Mouse (Mus musculus) gastrocnemius, postnatal 4 days (tissue): ENCODE data around the gene Il22ra2. TPM values are rescaled to one million over a fixed set of nuclear protein-coding genes. Genes with fewer than 3 reads are reported as not detected.
"Not testable (repeated sequence)": the region's sequence is repeated elsewhere in the genome, so short reads cannot be mapped to it uniquely, and the experiment has no call there.

Experiments
- DNase-seq, 2 experiments: peaks; one replicate each; pipeline ENCODE4 v3.0.0; 2021 to 2022; ENCODE audit warnings: low spot score in 2 of 2, mixed read lengths in 2 of 2
- total RNA-seq, 2 experiments: library from RNA; stranded (reverse); gene quantifications; 2 replicates each; pipeline ENCODE4 v1.2.3; 2021

Il22ra2 gene
- total RNA-seq, 2 experiments from 2014 or later, result not detected

- no peak for DNase-seq
These were observed 21.7 kb upstream of the Il22ra2 start for GRCm38 (mm10) chr10:19600093-19600420.

- not testable (repeated sequence) for DNase-seq
These were observed 20.3 kb upstream of the Il22ra2 start for GRCm38 (mm10) chr10:19601502-19601901.

GRCm38 (mm10) chr10:19603231-19603630, 18.6 kb upstream of the Il22ra2 start:
- DNase-seq, result no peak

GRCm38 (mm10) chr10:19609125-19609524, 12.7 kb upstream of the Il22ra2 start:
- DNase-seq, result no peak

GRCm38 (mm10) chr10:19611616-19612015, 10.2 kb upstream of the Il22ra2 start:
- no peak for DNase-seq

GRCm38 (mm10) chr10:19613111-19613753, 8.6 kb upstream of the Il22ra2 start:
- DNase-seq, result peak in 1 of 2 experiments; percentile 20

GRCm38 (mm10) chr10:19619736-19620135, 2.1 kb upstream of the Il22ra2 start:
- no peak for DNase-seq

- DNase-seq, result no peak
These were observed 2.8 kb downstream of the Il22ra2 start for GRCm38 (mm10) chr10:19624617-19625016.

GRCm38 (mm10) chr10:19627342-19627741, 5.5 kb downstream of the Il22ra2 start:
- DNase-seq, result no peak

- DNase-seq, result no peak
These were observed 6.0 kb downstream of the Il22ra2 start for GRCm38 (mm10) chr10:19627748-19628147.

GRCm38 (mm10) chr10:19631616-19632195, 9.9 kb downstream of the Il22ra2 start:
- no peak for DNase-seq

GRCm38 (mm10) chr10:19638851-19639250, 17.1 kb downstream of the Il22ra2 start:
- DNase-seq, result no peak

GRCm38 (mm10) chr10:19639630-19640029, 17.8 kb downstream of the Il22ra2 start:
- DNase-seq, result no peak

GRCm38 (mm10) chr10:19645119-19645518, 23.3 kb downstream of the Il22ra2 start:
- DNase-seq, result no peak

GRCm38 (mm10) chr10:19657426-19657825, 35.6 kb downstream of the Il22ra2 start:
- DNase-seq, result no peak

GRCm38 (mm10) chr10:19659953-19660352, 38.2 kb downstream of the Il22ra2 start:
- no peak for DNase-seq

- DNase-seq, result no peak
These were observed 47.2 kb downstream of the Il22ra2 start for GRCm38 (mm10) chr10:19668973-19669372.

- no peak for DNase-seq
These were observed 50.2 kb downstream of the Il22ra2 start for GRCm38 (mm10) chr10:19672015-19672414.

- no peak for DNase-seq
These were observed 51.3 kb downstream of the Il22ra2 start for GRCm38 (mm10) chr10:19673146-19673545.
